Mouse (Mus musculus) liver, embryonic 11.5 days (tissue): ENCODE results near the gene Inpp4b. TPM values are rescaled to one million over a fixed set of nuclear protein-coding genes. Genes with fewer than 3 reads are reported as not detected.

Experiments used
- ATAC-seq: fragments of 200-750 bp; cut with Nextera tagmentation; replicated peaks from 2 replicates; pipeline ENCODE4 v1.8.0; 2017; ENCODE audit warnings: moderate number of reproducible peaks, mild to moderate bottlenecking, moderate TSS enrichment, moderate library complexity; ENCODE audit not compliant: low FRiP score
- DNase-seq: peaks from one replicate; pipeline ENCODE4 v3.0.0-alpha.2; 2017; ENCODE audit warnings: low spot score
- H3K27ac ChIP-seq: fragments of 300-500 bp; sonication (generic); 2 replicates; pipeline ENCODE4 v1.5.1; 2014; ENCODE audit warnings: mild to moderate bottlenecking, low read depth, low read length, control low read depth
- H3K27me3 ChIP-seq: fragments of 300-500 bp; sonication (generic); replicated peaks from 2 replicates; pipeline ENCODE4 v1.6.1; 2014; ENCODE audit warnings: low read length, mixed read lengths; ENCODE audit not compliant: control insufficient read depth, insufficient read depth
- H3K36me3 ChIP-seq: fragments of 300-500 bp; sonication (generic); 2 replicates; pipeline ENCODE4 v1.6.1; 2014; ENCODE audit warnings: mild to moderate bottlenecking, low read length, moderate library complexity, mixed read lengths; ENCODE audit not compliant: control insufficient read depth, insufficient read depth
- H3K4me1 ChIP-seq: fragments of 300-500 bp; sonication (generic); replicated peaks from 2 replicates; pipeline ENCODE4 v1.6.1; 2014; ENCODE audit warnings: low read length, mixed read lengths; ENCODE audit not compliant: control insufficient read depth, insufficient read depth
- H3K4me2 ChIP-seq: fragments of 300-500 bp; sonication (generic); 2 replicates; pipeline ENCODE4 v1.6.1; 2014; ENCODE audit warnings: mild to moderate bottlenecking, control low read depth, moderate library complexity
- H3K4me3 ChIP-seq: fragments of 300-500 bp; sonication (generic); 2 replicates; pipeline ENCODE4 v1.5.1; 2014; ENCODE audit warnings: low read depth, low read length, control low read depth
- H3K9ac ChIP-seq: fragments of 300-500 bp; sonication (generic); 2 replicates; pipeline ENCODE4 v1.6.1; 2014; ENCODE audit warnings: low read depth, low read length, control low read depth
- H3K9me3 ChIP-seq: fragments of 300-500 bp; sonication (generic); 2 replicates; pipeline ENCODE4 v1.6.1; 2016; ENCODE audit warnings: low read length, inconsistent platforms, mixed read lengths; ENCODE audit not compliant: control insufficient read depth
- WGBS: fragments of 180-500 bp; shearing (Covaris S2); extraction: QIAGEN DNeasy Blood & Tissue Kit; methylation state at CpG from one replicate; pipeline ENCODE4 v1.1.7; 2014; 5-methylcytosine and 5-hydroxymethylcytosine counted together
- polyA plus RNA-seq: library from polyadenylated mRNA; unstranded; fragments of >200 nt; fragmentation: Nextera tagmentation; extraction: Ambion mirVana; gene quantifications from 2 replicates; pipeline ENCODE4 v1.2.1, GENCODE M21; 2014

Gene Inpp4b
- 2.3 and 3.9 TPM in 2 replicates for polyA plus RNA-seq

DNA sequence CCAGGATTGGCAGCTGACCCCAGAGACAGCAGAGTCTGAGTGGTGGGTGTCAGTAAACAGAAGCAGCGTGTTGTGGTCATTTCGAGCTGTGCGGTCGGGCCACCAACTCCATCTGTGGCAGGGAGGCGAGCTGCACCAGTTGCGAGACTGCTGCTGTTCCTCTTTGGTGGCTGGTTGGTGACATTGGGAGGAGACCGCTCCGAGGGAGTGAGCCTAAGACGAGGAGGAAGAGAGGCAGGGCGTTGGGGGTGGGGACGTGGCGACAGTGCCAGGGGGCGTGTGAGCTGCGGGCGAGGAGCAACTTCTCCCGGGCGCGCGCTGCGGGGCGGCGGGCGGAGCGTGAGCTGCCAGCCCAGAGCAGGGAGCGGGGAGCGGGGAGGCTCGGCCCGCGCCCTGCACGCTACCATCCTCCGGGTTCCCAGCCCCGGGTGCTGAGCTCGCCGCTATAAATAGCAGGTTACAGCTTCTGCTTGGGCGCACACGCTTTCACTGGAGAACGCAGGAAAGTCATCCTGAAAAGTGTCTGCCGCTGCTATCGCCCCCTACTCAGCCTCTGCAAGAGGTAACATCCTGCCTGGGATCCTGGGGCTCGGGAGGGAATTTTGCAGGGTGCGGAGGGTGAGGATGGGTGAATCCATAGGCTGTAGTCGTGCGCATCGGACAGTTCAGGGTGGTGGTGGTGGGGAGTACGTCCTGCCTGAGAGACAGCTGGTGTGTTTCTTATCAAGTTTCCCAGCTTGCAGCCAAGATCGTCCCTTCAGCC is at the start of gene Inpp4b:
TSS of gene Inpp4b (plus strand) at position 321 of the 763 bp plus-strand sequence.
- H3K9ac ChIP-seq = no peak within 1 kb of the TSS

DNA sequence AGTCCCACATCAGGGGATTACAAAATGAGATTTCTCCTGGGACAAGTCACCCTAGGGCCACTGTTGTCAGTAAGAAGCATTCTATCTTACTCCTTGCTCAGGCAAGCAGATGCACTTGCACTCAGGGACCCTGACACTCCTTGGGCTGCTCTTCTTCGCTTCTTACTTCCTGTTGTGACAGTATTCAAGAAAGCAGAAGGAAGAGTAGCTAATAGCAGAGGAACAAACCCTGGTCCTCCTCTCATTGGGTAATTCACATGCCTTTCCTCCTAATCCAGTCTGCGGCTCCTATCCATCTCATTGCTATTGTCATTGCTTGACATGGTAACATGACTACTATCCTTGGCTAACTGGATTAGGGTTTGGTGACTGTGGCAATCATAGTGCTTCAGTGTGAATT is 7.1 kb upstream of the Inpp4b start:
- Histone ChIP-seq H3K27me3 (no peaks in the 10 kb centered on the region), H3K4me2 (no peak overlapping the region), H3K9me3 (no peaks in the 10 kb centered on the region), H3K9ac (no peak overlapping the region), H3K4me3 (no peak overlapping the region), H3K27ac (no peak overlapping the region), H3K4me1 (no peaks in the 10 kb centered on the region), H3K36me3 (no peaks in the 10 kb centered on the region)
- ATAC-seq (no peak), DNase-seq (no peak)
- 60% methylated on average over 2 of the region's 2 CpGs for WGBS

More for the DNA sequence above, at the start of gene Inpp4b:
- under 1% methylated on average over 46 of the region's 46 CpGs for WGBS
- peak within 1 kb of the TSS; percentile 93 for H3K4me2 ChIP-seq
- no peaks in the 10 kb centered on the region for H3K4me1 ChIP-seq
- H3K27me3 ChIP-seq = peaks cover 5% of the 10 kb centered on the region; the same call in 1 of the 2 replicates
- H3K36me3 ChIP-seq = no peaks in the 10 kb centered on the region
- no peak within 1 kb of the TSS for H3K27ac ChIP-seq
- H3K9me3 ChIP-seq = no peaks in the 10 kb centered on the region
- DNase-seq = peak; percentile 47
- peak within 1 kb of the TSS; percentile 57 for H3K4me3 ChIP-seq
- peak; percentile 76 for ATAC-seq

DNA sequence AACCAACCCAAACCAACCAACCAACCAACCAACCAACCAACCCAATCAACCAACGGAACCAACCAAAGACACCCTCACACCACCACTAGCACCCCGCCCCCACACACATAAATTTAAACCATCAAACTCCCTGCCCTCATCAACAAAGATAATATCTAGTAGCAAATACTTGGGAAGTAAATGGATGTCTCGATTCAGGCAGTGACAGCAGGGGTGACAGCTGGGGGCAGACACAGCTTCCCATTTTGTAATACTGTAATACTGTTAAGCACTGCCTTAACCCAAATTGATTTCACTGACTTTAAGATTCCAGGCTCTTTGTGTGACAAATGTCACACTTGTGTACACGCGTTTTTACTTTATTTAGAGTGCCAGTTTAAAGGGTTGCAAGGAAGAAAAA is 1.2 kb upstream of the Inpp4b start:
- peak overlapping the region; percentile 57; the same call in 1 of the 2 replicates for H3K4me3 ChIP-seq
- H3K36me3 ChIP-seq = no peaks in the 10 kb centered on the region
- 44% methylated on average over 5 of the region's 5 CpGs for WGBS
- ATAC-seq (no peak), DNase-seq (no peak)
- no peaks in the 10 kb centered on the region for H3K9me3 ChIP-seq
- H3K4me2 ChIP-seq = peak overlapping the region; percentile 93
- H3K27me3 ChIP-seq = peaks cover 5% of the 10 kb centered on the region; the same call in 1 of the 2 replicates
- H3K27ac ChIP-seq = no peak overlapping the region
- no peak overlapping the region for H3K9ac ChIP-seq
- H3K4me1 ChIP-seq = no peaks in the 10 kb centered on the region

DNA sequence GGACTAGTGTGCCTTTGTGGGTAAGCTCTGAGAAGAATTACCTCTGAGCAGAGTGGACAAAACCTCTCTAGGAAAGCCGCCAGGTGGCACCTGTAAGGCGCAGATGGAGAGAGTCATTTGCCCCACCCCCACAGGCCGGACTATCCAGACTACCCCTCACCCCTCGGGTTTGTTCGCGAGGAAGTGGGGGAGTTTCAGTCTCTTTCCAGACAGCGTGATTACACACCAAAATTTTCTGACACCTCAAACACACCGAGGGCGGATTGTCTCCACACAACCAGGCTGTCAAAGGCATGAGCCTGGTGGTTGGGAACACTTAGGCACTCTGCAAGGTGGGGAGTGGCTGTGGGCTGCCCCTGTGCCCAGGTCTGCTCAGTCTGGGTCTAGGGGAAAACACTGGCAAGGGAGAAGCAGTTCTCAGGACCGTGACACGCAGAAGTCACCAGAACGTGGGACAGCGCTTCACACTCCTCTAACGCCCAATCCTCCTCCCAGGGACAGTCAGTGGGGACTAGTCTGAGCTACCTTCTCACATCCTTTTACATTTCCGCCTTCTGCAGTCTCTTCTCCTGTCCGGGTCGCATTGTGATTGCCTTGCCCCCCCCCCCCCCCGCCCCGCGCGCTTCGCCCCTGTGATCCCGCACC is 643 bp upstream of the Inpp4b start:
- H3K9ac ChIP-seq = no peak overlapping the region
- peaks cover 5% of the 10 kb centered on the region; the same call in 1 of the 2 replicates for H3K27me3 ChIP-seq
- H3K36me3 ChIP-seq = no peaks in the 10 kb centered on the region
- DNase-seq (peak; percentile 61), ATAC-seq (peak; percentile 61)
- H3K4me1 ChIP-seq = no peaks in the 10 kb centered on the region
- peak overlapping the region; percentile 57 for H3K4me3 ChIP-seq
- under 1% methylated on average over 19 of the region's 23 CpGs for WGBS
- no peak overlapping the region for H3K27ac ChIP-seq
- H3K4me2 ChIP-seq = peak overlapping the region; percentile 93
- no peaks in the 10 kb centered on the region for H3K9me3 ChIP-seq

DNA sequence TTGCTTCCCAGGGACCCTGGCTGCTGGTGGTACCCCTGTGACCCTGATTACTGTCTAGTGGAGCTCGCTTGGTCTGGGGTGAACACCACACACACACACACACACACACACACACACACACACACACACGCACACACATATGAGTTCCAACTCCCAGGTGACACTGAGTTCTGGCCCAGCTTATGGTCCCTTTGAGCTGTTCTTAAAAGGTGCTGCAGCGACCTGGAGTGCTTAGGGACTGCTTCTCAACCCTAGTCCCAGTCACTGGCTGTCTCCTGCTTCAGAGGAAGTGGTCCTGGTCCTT is 595 bp downstream of the Inpp4b start:
- no peaks in the 10 kb centered on the region for H3K9me3 ChIP-seq
- no peak overlapping the region for H3K9ac ChIP-seq
- no peaks in the 10 kb centered on the region for H3K4me1 ChIP-seq
- no peak overlapping the region for H3K27ac ChIP-seq
- peaks cover 5% of the 10 kb centered on the region; the same call in 1 of the 2 replicates for H3K27me3 ChIP-seq
- peak overlapping the region; percentile 57 for H3K4me3 ChIP-seq
- peak overlapping the region; percentile 93 for H3K4me2 ChIP-seq
- no peak for ATAC-seq
- no peak for DNase-seq
- no peaks in the 10 kb centered on the region for H3K36me3 ChIP-seq
- WGBS = 16% methylated on average over 3 of the region's 3 CpGs

DNA sequence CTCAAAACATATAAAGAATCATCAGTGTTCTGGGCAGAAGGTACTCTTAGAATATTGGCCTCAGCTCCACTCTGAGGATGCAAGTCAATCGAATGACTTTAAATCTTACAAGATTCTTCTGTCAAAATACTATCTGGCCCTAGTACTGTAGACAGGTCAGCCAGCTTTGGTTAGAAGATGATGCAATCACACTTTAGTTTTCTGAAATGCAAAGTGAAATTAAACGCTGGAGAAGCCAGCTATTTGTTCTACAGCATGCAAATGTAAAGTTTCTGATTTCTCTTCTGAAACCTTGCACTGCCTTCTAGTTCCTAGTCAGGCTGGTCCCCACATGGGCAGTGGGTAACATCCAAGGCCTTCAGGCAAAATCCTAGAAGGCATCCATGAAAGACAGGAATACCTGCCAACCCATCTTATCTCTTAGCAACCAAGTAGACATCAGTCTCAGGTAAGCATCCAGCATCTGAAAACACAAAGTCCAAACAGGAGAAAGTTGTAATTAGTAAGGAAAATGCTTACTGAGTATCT is 2.9 kb downstream of the Inpp4b start:
- Histone ChIP-seq H3K36me3 (no peaks in the 10 kb centered on the region), H3K27me3 (peaks cover 5% of the 10 kb centered on the region; the same call in 1 of the 2 replicates), H3K4me2 (no peak overlapping the region), H3K9me3 (no peaks in the 10 kb centered on the region), H3K9ac (no peak overlapping the region), H3K4me3 (no peak overlapping the region), H3K27ac (no peak overlapping the region), H3K4me1 (no peaks in the 10 kb centered on the region)
- DNase-seq (no peak), ATAC-seq (no peak)
- 78% methylated on average over 2 of the region's 2 CpGs for WGBS

DNA sequence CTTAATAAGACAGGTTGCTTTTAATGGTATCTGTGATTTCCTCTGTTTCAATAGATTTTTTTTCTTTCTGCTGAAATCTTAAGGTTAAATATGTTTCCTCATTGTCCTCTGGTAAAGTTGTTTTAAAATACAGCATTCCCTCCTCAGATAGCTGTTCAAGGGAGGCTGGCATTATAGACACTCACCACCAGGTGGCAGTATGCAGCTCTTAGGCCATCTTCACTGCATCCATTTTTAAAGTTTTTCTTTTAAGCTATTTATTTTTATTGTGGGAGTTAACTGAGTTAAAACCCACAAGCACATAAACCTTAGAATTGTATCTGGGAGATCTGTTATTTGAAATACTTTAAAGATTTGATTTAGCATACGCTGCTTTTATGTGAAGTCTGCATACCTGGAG is 7.1 kb downstream of the Inpp4b start:
- 81% methylated on average over 1 of the region's 1 CpGs for WGBS
- DNase-seq (no peak), ATAC-seq (no peak)
- H3K36me3 ChIP-seq = no peaks in the 10 kb centered on the region
- no peaks in the 10 kb centered on the region for H3K4me1 ChIP-seq
- H3K27me3 ChIP-seq = no peaks in the 10 kb centered on the region
- H3K27ac ChIP-seq = no peak overlapping the region
- H3K9ac ChIP-seq = no peak overlapping the region
- no peaks in the 10 kb centered on the region for H3K9me3 ChIP-seq
- no peak overlapping the region for H3K4me2 ChIP-seq
- no peak overlapping the region for H3K4me3 ChIP-seq

DNA sequence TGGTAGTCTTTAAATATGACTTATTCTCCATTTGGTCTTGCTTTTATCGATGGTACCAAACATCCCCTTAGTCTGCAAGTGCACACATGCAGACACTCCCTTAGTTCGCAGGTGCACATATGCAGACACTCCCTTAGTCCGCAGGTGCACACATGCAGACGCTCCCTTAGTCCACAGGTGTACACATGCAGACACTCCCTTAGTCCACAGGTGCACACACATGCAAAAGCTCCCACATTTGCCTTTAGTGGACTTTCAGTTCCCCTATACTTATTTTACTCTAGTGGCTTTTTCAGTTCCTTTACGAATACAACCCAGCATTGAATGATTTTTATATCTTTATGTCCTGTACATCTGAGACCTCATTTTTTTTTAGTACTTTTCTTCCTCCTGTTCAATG is 11.1 kb downstream of the Inpp4b start:
- H3K4me2 ChIP-seq = no peak overlapping the region
- H3K9ac ChIP-seq = no peak overlapping the region
- no peaks in the 10 kb centered on the region for H3K4me1 ChIP-seq
- 84% methylated on average over 5 of the region's 5 CpGs for WGBS
- no peak overlapping the region for H3K4me3 ChIP-seq
- H3K27me3 ChIP-seq = no peaks in the 10 kb centered on the region
- no peaks in the 10 kb centered on the region for H3K9me3 ChIP-seq
- ATAC-seq (no peak), DNase-seq (no peak)
- H3K36me3 ChIP-seq = no peaks in the 10 kb centered on the region
- H3K27ac ChIP-seq = no peak overlapping the region
